Mouse (Mus musculus): ENCODE results near the gene Itpr2. TPM values are rescaled to one million over a fixed set of nuclear protein-coding genes. Genes with fewer than 3 reads are reported as not detected.

The Itpr2 gene
- polyA plus RNA-seq, 1 experiment from 2014 or later = 9.0 TPM

DNA sequence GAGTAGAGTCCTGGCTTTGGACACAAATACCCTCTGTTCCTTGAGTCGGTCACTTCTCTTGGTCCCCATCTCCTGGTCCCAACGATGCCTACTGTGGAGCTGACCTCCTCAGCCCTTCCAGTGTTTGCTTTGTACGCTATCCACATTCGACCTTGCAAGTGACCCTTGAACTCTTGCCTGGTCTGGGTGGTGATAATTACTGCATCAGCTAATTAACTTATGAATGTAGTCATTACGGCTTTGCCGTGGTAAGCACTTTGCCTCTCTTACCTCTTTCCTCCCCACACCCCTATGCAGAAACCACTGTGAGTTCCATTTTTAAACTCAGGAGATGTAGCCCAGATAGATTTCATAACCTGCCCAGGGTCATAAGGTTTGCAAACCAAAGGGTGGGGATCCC, 1.8 kb downstream of the Itpr2 start:
- WGBS = 83% methylated on average over 6 of the region's 6 CpGs
- no peaks in the 10 kb centered on the region for H3K9me3 ChIP-seq (replicated peaks; ENCODE audit: control insufficient read depth, low read length, poor library complexity, severe bottlenecking)
- no peaks in the 10 kb centered on the region for H3K36me3 ChIP-seq (ENCODE audit: control insufficient read depth, insufficient read depth, low read length)
- no peak overlapping the region for H3K27ac ChIP-seq (ENCODE audit: low read length)
- no peak overlapping the region for H3K4me3 ChIP-seq (ENCODE audit: low read depth, low read length)
- no peak for ATAC-seq
- H3K27me3 ChIP-seq (ENCODE audit: control insufficient read depth, insufficient read depth, low read depth, low read length) = peaks cover 8% of the 10 kb centered on the region
- H3K4me2 ChIP-seq (ENCODE audit: low read length) = no peak overlapping the region
- no peak overlapping the region for H3K9ac ChIP-seq (ENCODE audit: low read depth, low read length)
- peaks cover 13% of the 10 kb centered on the region for H3K4me1 ChIP-seq (ENCODE audit: control insufficient read depth, insufficient read depth, low read length)

DNA sequence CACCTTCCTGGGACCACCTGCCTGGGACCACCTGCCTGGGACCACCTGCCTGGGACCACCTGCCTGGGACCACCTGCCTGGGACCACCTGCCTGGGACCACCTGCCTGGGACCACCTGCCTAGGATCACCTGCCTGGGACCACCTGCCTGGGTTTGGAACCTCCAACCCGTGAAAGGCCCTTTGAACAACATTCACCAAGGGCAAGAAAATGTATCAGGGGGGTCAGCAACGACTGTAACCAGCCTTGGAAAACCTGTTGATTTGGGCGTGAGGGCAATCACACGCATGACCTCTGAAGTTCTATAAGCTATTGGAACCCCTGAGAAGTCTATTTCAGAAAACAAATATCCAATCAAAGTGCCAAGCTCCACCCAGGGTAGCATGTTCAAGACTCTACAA, 2.5 kb downstream of the Itpr2 start:
- ATAC-seq = no peak
- Histone ChIP-seq H3K9ac (ENCODE audit: low read depth, low read length) (no peak overlapping the region), H3K27ac (ENCODE audit: low read length) (no peak overlapping the region), H3K4me2 (ENCODE audit: low read length) (no peak overlapping the region), H3K4me1 (ENCODE audit: control insufficient read depth, insufficient read depth, low read length) (peaks cover 13% of the 10 kb centered on the region), H3K36me3 (ENCODE audit: control insufficient read depth, insufficient read depth, low read length) (no peaks in the 10 kb centered on the region), H3K27me3 (ENCODE audit: control insufficient read depth, insufficient read depth, low read depth, low read length) (peaks cover 8% of the 10 kb centered on the region), H3K4me3 (ENCODE audit: low read depth, low read length) (no peak overlapping the region), H3K9me3 (replicated peaks; ENCODE audit: control insufficient read depth, low read length, poor library complexity, severe bottlenecking) (no peaks in the 10 kb centered on the region)
- 83% methylated on average over 4 of the region's 4 CpGs for WGBS

DNA sequence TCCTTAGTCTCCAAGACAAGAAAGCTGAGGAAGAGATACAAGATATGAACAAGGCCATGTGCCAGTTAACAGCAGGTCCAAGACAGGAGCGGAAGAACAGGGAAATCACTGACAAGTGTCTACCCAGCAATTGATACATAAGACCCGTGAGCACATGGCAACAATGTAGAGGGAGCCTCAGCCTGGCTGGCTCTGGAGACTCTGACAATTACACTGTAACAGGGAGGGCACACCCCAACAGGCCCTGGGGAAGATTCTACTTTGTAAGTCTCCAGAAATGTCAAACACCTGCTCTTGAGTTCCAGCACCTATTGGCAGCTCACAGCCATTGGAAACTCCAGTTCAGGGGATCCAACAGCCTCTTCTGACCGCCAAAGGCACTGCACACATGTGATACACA, 3.6 kb downstream of the Itpr2 start:
- Histone ChIP-seq H3K36me3 (ENCODE audit: control insufficient read depth, insufficient read depth, low read length) (no peaks in the 10 kb centered on the region), H3K9ac (ENCODE audit: low read depth, low read length) (no peak overlapping the region), H3K27me3 (ENCODE audit: control insufficient read depth, insufficient read depth, low read depth, low read length) (peaks cover 6% of the 10 kb centered on the region), H3K4me1 (ENCODE audit: control insufficient read depth, insufficient read depth, low read length) (peaks cover 13% of the 10 kb centered on the region), H3K4me3 (ENCODE audit: low read depth, low read length) (no peak overlapping the region), H3K27ac (ENCODE audit: low read length) (no peak overlapping the region), H3K4me2 (ENCODE audit: low read length) (no peak overlapping the region), H3K9me3 (replicated peaks; ENCODE audit: control insufficient read depth, low read length, poor library complexity, severe bottlenecking) (no peaks in the 10 kb centered on the region)
- 79% methylated on average over 3 of the region's 3 CpGs for WGBS
- ATAC-seq = no peak

DNA sequence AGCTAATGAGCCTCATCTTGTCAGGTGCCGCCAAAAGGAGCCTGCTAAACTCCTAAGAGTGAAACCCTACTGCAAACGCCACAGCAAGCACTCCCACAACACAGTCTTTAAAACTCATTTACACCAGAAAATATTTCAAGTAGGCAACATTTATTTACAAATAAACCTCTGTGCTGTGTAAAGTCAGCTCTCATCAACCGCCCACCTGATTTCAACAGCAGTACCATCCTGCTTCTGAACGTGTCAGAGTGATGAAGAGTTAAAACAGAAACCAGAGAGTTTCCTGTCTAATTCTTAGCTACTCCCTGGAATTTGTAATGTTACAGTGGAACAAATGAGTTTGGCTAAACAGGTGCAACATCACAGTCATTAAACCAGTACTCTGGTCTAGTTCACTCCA, 4.2 kb downstream of the Itpr2 start:
- no peak overlapping the region for H3K9ac ChIP-seq (ENCODE audit: low read depth, low read length)
- no peak overlapping the region for H3K27ac ChIP-seq (ENCODE audit: low read length)
- H3K27me3 ChIP-seq (ENCODE audit: control insufficient read depth, insufficient read depth, low read depth, low read length) = 0 out of 2 replicates have a peak, but pooled peaks cover under 1% of the 10 kb centered on the region
- WGBS = 82% methylated on average over 4 of the region's 4 CpGs
- H3K4me1 ChIP-seq (ENCODE audit: control insufficient read depth, insufficient read depth, low read length) = peaks cover 9% of the 10 kb centered on the region
- no peak overlapping the region for H3K4me2 ChIP-seq (ENCODE audit: low read length)
- no peaks in the 10 kb centered on the region for H3K36me3 ChIP-seq (ENCODE audit: control insufficient read depth, insufficient read depth, low read length)
- H3K9me3 ChIP-seq (replicated peaks; ENCODE audit: control insufficient read depth, low read length, poor library complexity, severe bottlenecking) = no peaks in the 10 kb centered on the region
- ATAC-seq = no peak
- H3K4me3 ChIP-seq (ENCODE audit: low read depth, low read length) = no peak overlapping the region

DNA sequence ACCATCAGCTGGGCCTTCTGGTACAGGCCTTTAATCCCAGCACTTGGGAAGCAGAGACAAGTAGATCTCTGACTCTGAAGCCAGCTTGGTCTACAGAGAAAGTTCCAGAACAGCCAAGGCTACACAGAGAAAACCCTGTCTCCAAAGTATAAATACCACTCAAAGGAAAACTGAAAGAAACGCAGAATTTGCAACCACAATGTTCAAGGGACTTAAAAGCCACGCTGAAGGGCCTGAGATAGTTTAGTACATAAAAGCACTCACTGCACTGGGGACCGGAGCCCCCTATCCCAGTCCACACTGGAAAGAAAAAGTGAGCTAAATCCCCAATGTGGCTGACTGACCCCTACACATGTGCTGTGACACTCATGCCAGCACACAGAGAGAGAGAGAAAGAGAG, 4.6 kb downstream of the Itpr2 start:
- Histone ChIP-seq H3K36me3 (ENCODE audit: control insufficient read depth, insufficient read depth, low read length) (no peaks in the 10 kb centered on the region), H3K4me1 (ENCODE audit: control insufficient read depth, insufficient read depth, low read length) (peaks cover 5% of the 10 kb centered on the region; the same call in 1 of the 2 replicates), H3K27me3 (ENCODE audit: control insufficient read depth, insufficient read depth, low read depth, low read length) (no peaks in the 10 kb centered on the region), H3K4me2 (ENCODE audit: low read length) (no peak overlapping the region), H3K9me3 (replicated peaks; ENCODE audit: control insufficient read depth, low read length, poor library complexity, severe bottlenecking) (no peaks in the 10 kb centered on the region), H3K4me3 (ENCODE audit: low read depth, low read length) (no peak overlapping the region), H3K9ac (ENCODE audit: low read depth, low read length) (no peak overlapping the region), H3K27ac (ENCODE audit: low read length) (no peak overlapping the region)
- 80% methylated on average over 3 of the region's 3 CpGs for WGBS
- ATAC-seq = no peak

DNA sequence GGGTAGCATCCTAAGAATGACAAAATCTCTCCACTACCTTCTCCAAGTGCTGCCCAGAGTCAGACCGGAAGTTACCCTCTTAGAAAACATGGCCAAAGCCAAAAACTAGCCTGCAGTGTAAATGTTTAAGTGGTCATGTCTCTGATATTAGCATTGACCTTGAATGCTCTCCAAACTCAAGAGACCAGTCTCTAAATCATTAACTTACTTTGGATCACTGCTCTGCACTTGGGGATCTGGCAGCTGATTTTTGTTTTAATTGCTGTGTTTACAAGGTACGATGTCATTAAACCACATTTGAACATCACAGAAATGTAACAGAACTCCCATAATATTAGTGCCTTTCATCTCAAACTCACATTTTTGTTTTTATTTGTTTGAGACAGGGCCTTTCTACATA, 10.3 kb downstream of the Itpr2 start:
- Histone ChIP-seq H3K27ac (ENCODE audit: low read length) (no peak overlapping the region), H3K4me1 (ENCODE audit: control insufficient read depth, insufficient read depth, low read length) (no peaks in the 10 kb centered on the region), H3K4me2 (ENCODE audit: low read length) (no peak overlapping the region), H3K36me3 (ENCODE audit: control insufficient read depth, insufficient read depth, low read length) (no peaks in the 10 kb centered on the region), H3K9ac (ENCODE audit: low read depth, low read length) (no peak overlapping the region), H3K9me3 (replicated peaks; ENCODE audit: control insufficient read depth, low read length, poor library complexity, severe bottlenecking) (no peaks in the 10 kb centered on the region), H3K27me3 (ENCODE audit: control insufficient read depth, insufficient read depth, low read depth, low read length) (no peaks in the 10 kb centered on the region), H3K4me3 (ENCODE audit: low read depth, low read length) (no peak overlapping the region)
- WGBS = 91% methylated on average over 2 of the region's 2 CpGs
- ATAC-seq = no peak

DNA sequence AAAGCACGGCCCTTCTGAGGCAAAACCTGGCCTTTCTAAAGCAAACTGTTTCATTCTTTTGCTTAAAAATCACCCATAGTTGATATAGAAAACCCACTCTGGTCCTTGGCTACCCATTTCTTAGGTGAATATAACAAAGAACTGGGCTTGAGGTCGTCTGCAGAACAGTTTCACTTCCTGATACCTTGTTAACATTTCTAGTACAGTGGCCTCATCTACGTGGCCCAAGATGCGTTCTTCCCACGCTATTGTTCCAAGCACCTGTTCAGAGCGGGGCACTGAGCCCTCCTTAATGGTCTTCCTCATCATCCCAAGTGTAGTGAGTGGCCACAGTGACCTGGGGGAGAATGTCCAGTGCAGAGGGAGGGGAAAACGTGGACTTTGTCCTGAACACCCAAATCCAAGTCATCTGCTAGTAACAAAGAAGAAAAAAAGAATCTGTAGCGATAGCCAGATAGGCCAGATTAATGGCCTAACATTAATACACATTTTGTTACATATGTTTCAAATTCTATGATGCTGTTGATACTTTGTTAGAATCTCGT, 11.5 kb downstream of the Itpr2 start:
- Histone ChIP-seq H3K9me3 (replicated peaks; ENCODE audit: control insufficient read depth, low read length, poor library complexity, severe bottlenecking) (no peaks in the 10 kb centered on the region), H3K4me2 (ENCODE audit: low read length) (no peak overlapping the region), H3K27ac (ENCODE audit: low read length) (no peak overlapping the region), H3K27me3 (ENCODE audit: control insufficient read depth, insufficient read depth, low read depth, low read length) (no peaks in the 10 kb centered on the region), H3K4me3 (ENCODE audit: low read depth, low read length) (no peak overlapping the region), H3K4me1 (ENCODE audit: control insufficient read depth, insufficient read depth, low read length) (no peaks in the 10 kb centered on the region), H3K36me3 (ENCODE audit: control insufficient read depth, insufficient read depth, low read length) (no peaks in the 10 kb centered on the region), H3K9ac (ENCODE audit: low read depth, low read length) (no peak overlapping the region)
- no peak for ATAC-seq
- 85% methylated on average over 9 of the region's 9 CpGs for WGBS

DNA sequence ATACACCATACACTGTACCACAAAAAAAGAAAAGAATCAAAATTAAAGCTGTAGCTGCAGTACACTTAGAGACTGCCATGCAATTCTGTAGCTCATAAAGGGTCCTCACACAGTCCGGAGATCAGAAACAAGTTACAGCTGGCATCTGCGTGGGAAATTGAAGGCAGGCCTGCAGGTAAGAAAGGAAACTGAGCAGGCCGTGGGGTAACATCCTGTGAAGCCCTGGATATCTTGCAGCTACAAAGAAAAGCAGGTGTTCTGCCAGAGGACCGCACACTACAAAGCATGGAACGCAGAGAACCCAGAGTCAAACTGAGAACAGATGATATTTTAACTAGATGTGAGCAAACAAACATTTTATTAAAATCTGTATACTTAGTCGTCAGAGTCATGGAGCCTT, 12.2 kb downstream of the Itpr2 start:
- no peaks in the 10 kb centered on the region for H3K36me3 ChIP-seq (ENCODE audit: control insufficient read depth, insufficient read depth, low read length)

DNA sequence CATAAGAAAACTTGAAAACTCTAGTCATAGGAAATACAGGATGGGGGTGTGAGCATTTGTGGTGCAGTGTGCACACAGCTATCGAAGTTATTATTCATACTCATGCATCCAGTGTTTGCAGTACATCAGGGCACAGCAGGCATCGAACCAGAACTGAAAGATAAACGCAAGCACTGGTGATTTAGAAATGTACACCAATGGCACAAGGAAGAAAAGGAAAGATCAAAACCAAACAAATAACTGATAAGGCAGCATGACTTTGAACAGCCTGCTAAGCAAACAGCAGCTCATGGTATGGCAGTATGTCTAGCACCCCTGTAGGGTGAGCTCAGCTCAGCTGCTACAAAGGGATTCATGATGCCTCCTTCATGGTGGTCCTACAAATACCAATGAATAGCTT, 13.3 kb downstream of the Itpr2 start:
- H3K27ac ChIP-seq (ENCODE audit: low read length) = no peak overlapping the region
- H3K4me2 ChIP-seq (ENCODE audit: low read length) = no peak overlapping the region
- no peaks in the 10 kb centered on the region for H3K27me3 ChIP-seq (ENCODE audit: control insufficient read depth, insufficient read depth, low read depth, low read length)
- no peak overlapping the region for H3K4me3 ChIP-seq (ENCODE audit: low read depth, low read length)
- no peak for ATAC-seq
- no peaks in the 10 kb centered on the region for H3K36me3 ChIP-seq (ENCODE audit: control insufficient read depth, insufficient read depth, low read length)
- H3K9ac ChIP-seq (ENCODE audit: low read depth, low read length) = no peak overlapping the region
- WGBS = 84% methylated on average over 3 of the region's 3 CpGs
- no peaks in the 10 kb centered on the region for H3K4me1 ChIP-seq (ENCODE audit: control insufficient read depth, insufficient read depth, low read length)
- H3K9me3 ChIP-seq (replicated peaks; ENCODE audit: control insufficient read depth, low read length, poor library complexity, severe bottlenecking) = no peaks in the 10 kb centered on the region

More for the DNA sequence above, 12.2 kb downstream of the Itpr2 start:
- H3K27ac ChIP-seq (ENCODE audit: low read length) = no peak overlapping the region
- WGBS = 79% methylated on average over 6 of the region's 6 CpGs
- no peak overlapping the region for H3K4me3 ChIP-seq (ENCODE audit: low read depth, low read length)
- H3K4me1 ChIP-seq (ENCODE audit: control insufficient read depth, insufficient read depth, low read length) = no peaks in the 10 kb centered on the region
- H3K4me2 ChIP-seq (ENCODE audit: low read length) = no peak overlapping the region
- no peaks in the 10 kb centered on the region for H3K27me3 ChIP-seq (ENCODE audit: control insufficient read depth, insufficient read depth, low read depth, low read length)
- H3K9me3 ChIP-seq (replicated peaks; ENCODE audit: control insufficient read depth, low read length, poor library complexity, severe bottlenecking) = no peaks in the 10 kb centered on the region
- H3K9ac ChIP-seq (ENCODE audit: low read depth, low read length) = no peak overlapping the region
- no peak for ATAC-seq
